Mouse (Mus musculus) cerebellum, adult 2 months (tissue): ENCODE measurements at regions not wholly inside any gene's neighbourhood (a gene's known extent, or its start where the extent isn't known, plus 50 kb on each side); places are given as distances from the start of the nearest gene placed in this dataset.

ENCODE experiments used
- CTCF ChIP-seq: fragments of 200-500 bp; IDR thresholded peaks from 2 replicates; pipeline ENCODE4 v1.5.1; 2011; ENCODE audit warnings: low read depth, mild to moderate bottlenecking, control low read depth, low read length, moderate library complexity, borderline replicate concordance; ENCODE audit not compliant: insufficient read depth
- POLR2A ChIP-seq: fragments of 200-500 bp; IDR thresholded peaks from 2 replicates; pipeline ENCODE4 v1.6.1; 2011; ENCODE audit warnings: low read length, control low read depth, borderline replicate concordance; ENCODE audit not compliant: insufficient read depth

DNA sequence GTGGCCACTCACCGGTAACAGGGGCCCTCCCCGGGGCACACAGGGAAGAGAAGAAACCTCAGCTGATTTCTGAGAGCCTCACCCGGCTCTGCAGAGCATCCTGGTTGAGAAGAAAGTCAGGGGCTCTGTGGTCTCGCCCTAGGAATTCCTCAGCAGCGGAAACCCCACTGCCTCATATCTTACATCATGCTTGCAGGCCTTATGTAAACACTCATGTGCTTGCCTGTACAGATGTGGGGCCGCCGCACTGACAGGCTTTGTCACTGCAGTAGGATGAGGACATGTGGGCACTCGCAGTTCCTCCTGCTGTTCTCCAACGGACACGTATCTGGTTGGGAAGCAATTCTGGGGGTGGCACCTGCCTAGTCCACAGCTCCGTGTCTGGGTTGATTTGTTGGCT is 66.3 kb upstream of the Pitx1 start:
- TF ChIP-seq POLR2A = no peak
- no peak for TF ChIP-seq CTCF
